Mouse (Mus musculus): ENCODE measurements around the gene Limk1.

- TF ChIP-seq CTCF (conservative IDR thresholded peaks at IDR 0.05; ENCODE audit: insufficient read depth, insufficient read length, low read depth, low read length) (no peak), POLR2A (IDR thresholded peaks at IDR 0.05; ENCODE audit: low read depth, low read length) (no peak)
Observed at GRCm38 (mm10) chr5:134683813-134684212, 4.6 kb downstream of the Limk1 start.

Data from kidney, adult 2 months (tissue).